Mouse (Mus musculus) megakaryocyte, embryonic 14.5 days (primary cell): Measurements from ENCODE around the gene Krt81.

Experiments
- FLI1 ChIP-seq: IDR thresholded peaks from 2 replicates; pipeline ENCODE4 v1.6.1; 2012; ENCODE audit warnings: low read length, inconsistent platforms, mixed read lengths
- GATA1 ChIP-seq: IDR thresholded peaks from 3 replicates; pipeline ENCODE4 v1.6.1; 2012; ENCODE audit warnings: mixed read lengths, low read length, inconsistent platforms, borderline replicate concordance

- TF ChIP-seq GATA1 (no peak), FLI1 (no peak)
Observed at GRCm38 (mm10) chr15:101436611-101437010, 26.9 kb downstream of the Krt81 start.
